Comparison of ENCODE assay signal across 13 mouse cellular contexts in genomic region chr16:95349344-95349743, GRCm38 (mm10).
"Had no signal": no experiment of that assay in that cellular context is flagged by ENCODE, and none has a peak within 500 bp of the region (broad histone marks: within the 10 kb centered on the region; RNA-seq: fewer than 3 reads in every experiment).

No protein-coding gene starts in this region.

- H3K4me2 ChIP-seq: intestine, embryonic 15.5 days; limb, embryonic 15.5 days; neural tube, embryonic 15.5 days had no signal

- DNase-seq: kidney, adult 18-20 months; kidney, postnatal 10 days; kidney, postnatal 4 days; midbrain, embryonic 14.5 days; thymus, postnatal 4 days had no signal

- H3K36me3 ChIP-seq: intestine, embryonic 15.5 days; limb, embryonic 15.5 days; midbrain, embryonic 10.5 days; neural tube, embryonic 15.5 days had no signal

- H3K4me3 ChIP-seq: intestine, embryonic 15.5 days; layer of hippocampus, adult 2 months; left cerebral cortex, adult 2 months; limb, embryonic 15.5 days; midbrain, embryonic 10.5 days; myocyte; neural tube, embryonic 15.5 days had no signal

- H3K4me1 ChIP-seq: neural tube, embryonic 15.5 days had no signal

- H3K9me3 ChIP-seq: intestine, embryonic 15.5 days; limb, embryonic 15.5 days; midbrain, embryonic 10.5 days; neural tube, embryonic 15.5 days had no signal

- ATAC-seq: intestine, embryonic 15.5 days had no signal

- H3K27me3 ChIP-seq: intestine, embryonic 15.5 days; limb, embryonic 15.5 days had no signal

- H3K27ac ChIP-seq: intestine, embryonic 15.5 days; layer of hippocampus, adult 2 months; left cerebral cortex, adult 2 months; limb, embryonic 15.5 days; midbrain, embryonic 10.5 days; neural tube, embryonic 15.5 days; stomach, postnatal 0 days had no signal

- H3K9ac ChIP-seq: intestine, embryonic 15.5 days; limb, embryonic 15.5 days; neural tube, embryonic 15.5 days had no signal
